Mouse (Mus musculus) left cerebral cortex, postnatal 25 days (tissue): ENCODE results near the gene Gm49373. TPM values are rescaled to one million over a fixed set of nuclear protein-coding genes. Genes with fewer than 3 reads are reported as not detected.

Experiments used
- microRNA-seq, 2 experiments: library from miRNA; unstranded; fragments of <30 nt; microRNA quantifications; one replicate each; pipeline ENCODE4 v1.2.0; 2022
- total RNA-seq, 2 experiments: library from RNA; stranded (reverse); gene quantifications; 2 replicates each; pipeline ENCODE4 v1.2.3; 2021

The Gm49373 gene
- total RNA-seq, 2 experiments from 2014 or later, result 1.5 to 2.6 TPM

Small RNAs within 50 kb of the gene (microRNA-seq; reads per million reads assigned to microRNA genes)
- gene Mir1900, result 0 to 0.34 reads per million in 2 experiments
- 0 to 2.4 reads per million in 2 experiments for gene Mir7082

Other genes with a start within 250 kb of the Gm49373 start
- 10 to 100 TPM; 60.1 to 69.1 TPM for gene A230050P20Rik, start 204.5 kb downstream of the Gm49373 start, total RNA-seq
- 10 to 100 TPM in 1 of 2 experiments, 1 to 10 TPM in 1; 9.0 to 10.2 TPM for gene Angptl6, start 193.4 kb downstream of the Gm49373 start, total RNA-seq
- 10 to 100 TPM; 19.9 to 21.1 TPM for gene Ppan, start 184.9 kb downstream of the Gm49373 start, total RNA-seq
- 100 to 1,000 TPM; 113 to 123 TPM for gene Eif3g, start 174.5 kb downstream of the Gm49373 start, total RNA-seq
- gene Dnmt1, start 113.2 kb downstream of the Gm49373 start, total RNA-seq, result 10 to 100 TPM; 40.0 to 42.9 TPM
- 1 to 10 TPM; 2.2 to 2.8 TPM for gene S1pr2, start 96.3 kb downstream of the Gm49373 start, total RNA-seq
- 10 to 100 TPM; 61.5 to 64.2 TPM for gene Mrpl4, start 70.4 kb downstream of the Gm49373 start, total RNA-seq
- 1 to 10 TPM; 3.3 to 3.5 TPM for gene Icam1, start 57.1 kb downstream of the Gm49373 start, total RNA-seq
- gene Icam4, start 43.7 kb downstream of the Gm49373 start, total RNA-seq, result 1 to 10 TPM in 1 of 2 experiments, under 1 TPM in 1; 0.80 to 1.1 TPM
- gene Icam5, start 41.0 kb downstream of the Gm49373 start, total RNA-seq, result 100 to 1,000 TPM; 236 to 267 TPM
- gene Zglp1, start 6.0 kb downstream of the Gm49373 start, total RNA-seq, result 1 to 10 TPM in 1 of 2 experiments, not detected in 1; 1.3 TPM
- gene Fdx1l, start 518 bp upstream of the Gm49373 start, total RNA-seq, result 10 to 100 TPM; 59.2 to 63.0 TPM
- gene Gm38431, start 18.9 kb upstream of the Gm49373 start, total RNA-seq, result 1 to 10 TPM; 1.6 to 3.0 TPM
- gene Raver1, start 18.9 kb upstream of the Gm49373 start, total RNA-seq, result 10 to 100 TPM; 26.4 to 27.9 TPM
- 10 to 100 TPM; 11.6 to 12.7 TPM for gene Tyk2, start 58.1 kb upstream of the Gm49373 start, total RNA-seq
- 100 to 1,000 TPM; 144 to 153 TPM for gene Cdc37, start 76.9 kb upstream of the Gm49373 start, total RNA-seq
- 10 to 100 TPM; 88.9 to 94.4 TPM for gene Pde4a, start 92.6 kb upstream of the Gm49373 start, total RNA-seq
- 10 to 100 TPM; 49.2 to 51.0 TPM for gene Keap1, start 166.3 kb upstream of the Gm49373 start, total RNA-seq
- 1 to 10 TPM; 7.8 to 8.3 TPM for gene S1pr5, start 175.3 kb upstream of the Gm49373 start, total RNA-seq
- 10 to 100 TPM; 40.7 to 49.2 TPM for gene Atg4d, start 192.2 kb upstream of the Gm49373 start, total RNA-seq
- 10 to 100 TPM; 34.6 to 35.7 TPM for gene Kri1, start 214.9 kb upstream of the Gm49373 start, total RNA-seq
- 10 to 100 TPM; 54.4 to 58.4 TPM for gene Cdkn2d, start 218.3 kb upstream of the Gm49373 start, total RNA-seq
- gene Ap1m2, start 239.2 kb upstream of the Gm49373 start, total RNA-seq, result 1 to 10 TPM in 1 of 2 experiments, under 1 TPM in 1; 0.89 to 1.3 TPM
- 10 to 100 TPM; 43.9 to 51.4 TPM for gene Slc44a2, start 247.6 kb upstream of the Gm49373 start, total RNA-seq